Mouse (Mus musculus): ENCODE data around the gene Zeb2. TPM values are rescaled to one million over a fixed set of nuclear protein-coding genes. Genes with fewer than 3 reads are reported as not detected.

Zeb2 gene
- polyA plus RNA-seq, 1 experiment: 1,127 TPM

GRCm38 (mm10) chr2:44978038-44978437, 139.2 kb downstream of the Zeb2 start:
- Histone ChIP-seq H3K4me3 (ENCODE audit: insufficient read depth, low read depth, low read length) (no peak overlapping the region), H3K27ac (ENCODE audit: insufficient read depth, low read depth, low read length) (no peak overlapping the region), H3K4me1 (ENCODE audit: control insufficient read depth, insufficient read depth, low read length) (peaks cover 8% of the 10 kb centered on the region)
- 93% methylated on average over 6 of the region's 6 CpGs for WGBS
- no peak for TF ChIP-seq POLR2A (IDR thresholded peaks at IDR 0.05; ENCODE audit: insufficient read depth, low read depth, low read length)
- TF ChIP-seq CTCF (IDR thresholded peaks at IDR 0.05; ENCODE audit: insufficient read depth, low read depth, low read length): no peak

DNA sequence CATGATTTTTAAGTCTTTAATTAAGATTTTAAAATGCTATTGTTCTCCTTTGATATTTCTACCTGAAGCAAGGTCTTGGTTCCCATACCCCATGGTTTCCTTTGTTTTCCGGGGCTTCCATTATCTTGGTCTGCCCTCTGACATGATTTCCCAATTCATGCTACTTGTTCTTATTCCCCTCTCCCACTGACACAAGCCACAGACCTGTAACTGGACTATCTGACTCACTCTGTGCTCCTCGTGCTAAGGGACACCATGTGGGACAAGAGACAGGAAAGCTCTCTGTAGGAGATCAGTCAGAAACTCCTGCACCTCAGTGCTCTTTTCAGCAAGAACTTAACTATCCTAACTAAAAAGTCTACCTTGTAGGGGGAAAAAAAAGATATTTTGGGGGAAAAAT, 139.6 kb downstream of the Zeb2 start:
- H3K27ac ChIP-seq (ENCODE audit: insufficient read depth, low read depth, low read length): no peak overlapping the region
- WGBS: 84% methylated on average over 2 of the region's 2 CpGs
- no peak for TF ChIP-seq POLR2A (IDR thresholded peaks at IDR 0.05; ENCODE audit: insufficient read depth, low read depth, low read length)
- TF ChIP-seq CTCF (IDR thresholded peaks at IDR 0.05; ENCODE audit: insufficient read depth, low read depth, low read length): no peak
- peaks cover 8% of the 10 kb centered on the region for H3K4me1 ChIP-seq (ENCODE audit: control insufficient read depth, insufficient read depth, low read length)
- no peak overlapping the region for H3K4me3 ChIP-seq (ENCODE audit: insufficient read depth, low read depth, low read length)

GRCm38 (mm10) chr2:44977051-44977450, 140.1 kb downstream of the Zeb2 start:
- Histone ChIP-seq H3K27ac (ENCODE audit: insufficient read depth, low read depth, low read length) (no peak overlapping the region), H3K4me1 (ENCODE audit: control insufficient read depth, insufficient read depth, low read length) (peaks cover 8% of the 10 kb centered on the region), H3K4me3 (ENCODE audit: insufficient read depth, low read depth, low read length) (no peak overlapping the region)
- no peak for TF ChIP-seq POLR2A (IDR thresholded peaks at IDR 0.05; ENCODE audit: insufficient read depth, low read depth, low read length)
- TF ChIP-seq CTCF (IDR thresholded peaks at IDR 0.05; ENCODE audit: insufficient read depth, low read depth, low read length): no peak
- 73% methylated on average over 3 of the region's 3 CpGs for WGBS

DNA sequence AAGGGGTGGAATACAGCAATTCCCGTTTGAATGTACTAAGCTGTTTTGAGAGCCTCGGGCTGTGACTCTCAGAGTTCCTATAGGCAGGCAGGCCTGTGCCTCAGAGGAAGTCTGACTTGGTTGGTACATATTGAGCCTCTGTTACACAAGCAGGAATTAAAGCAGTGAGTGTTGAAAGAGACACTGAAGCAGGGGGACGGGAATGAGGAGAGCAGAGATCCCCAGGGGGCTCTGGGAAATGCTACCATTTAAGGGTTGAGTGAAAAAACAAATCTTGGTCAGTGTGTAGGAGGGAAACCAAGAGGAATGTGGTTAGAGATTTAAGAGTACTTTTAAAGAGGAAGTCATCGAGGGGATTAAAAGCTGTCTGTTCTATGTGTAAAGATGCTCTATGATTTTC, 140.7 kb downstream of the Zeb2 start:
- H3K27ac ChIP-seq (ENCODE audit: insufficient read depth, low read depth, low read length): no peak overlapping the region
- peaks cover 8% of the 10 kb centered on the region for H3K4me1 ChIP-seq (ENCODE audit: control insufficient read depth, insufficient read depth, low read length)
- no peak overlapping the region for H3K4me3 ChIP-seq (ENCODE audit: insufficient read depth, low read depth, low read length)
- WGBS: 62% methylated on average over 4 of the region's 4 CpGs
- TF ChIP-seq POLR2A (IDR thresholded peaks at IDR 0.05; ENCODE audit: insufficient read depth, low read depth, low read length): no peak
- TF ChIP-seq CTCF (IDR thresholded peaks at IDR 0.05; ENCODE audit: insufficient read depth, low read depth, low read length): no peak

- Histone ChIP-seq H3K27ac (ENCODE audit: insufficient read depth, low read depth, low read length) (no peak overlapping the region), H3K4me3 (ENCODE audit: insufficient read depth, low read depth, low read length) (no peak overlapping the region), H3K4me1 (ENCODE audit: control insufficient read depth, insufficient read depth, low read length) (no peaks in the 10 kb centered on the region)
- 89% methylated on average over 6 of the region's 6 CpGs for WGBS
- no peak for TF ChIP-seq POLR2A (IDR thresholded peaks at IDR 0.05; ENCODE audit: insufficient read depth, low read depth, low read length)
- no peak for TF ChIP-seq CTCF (IDR thresholded peaks at IDR 0.05; ENCODE audit: insufficient read depth, low read depth, low read length)
Measured at GRCm38 (mm10) chr2:44973828-44974227, 143.4 kb downstream of the Zeb2 start.

GRCm38 (mm10) chr2:44970087-44970646, 147.0 kb downstream of the Zeb2 start:
- TF ChIP-seq POLR2A (IDR thresholded peaks at IDR 0.05; ENCODE audit: insufficient read depth, low read depth, low read length) (no peak), CTCF (IDR thresholded peaks at IDR 0.05; ENCODE audit: insufficient read depth, low read depth, low read length) (no peak)
- Histone ChIP-seq H3K4me3 (ENCODE audit: insufficient read depth, low read depth, low read length) (no peak overlapping the region), H3K4me1 (ENCODE audit: control insufficient read depth, insufficient read depth, low read length) (no peaks in the 10 kb centered on the region), H3K27ac (ENCODE audit: insufficient read depth, low read depth, low read length) (no peak overlapping the region)
- 92% methylated on average over 6 of the region's 6 CpGs for WGBS

DNA sequence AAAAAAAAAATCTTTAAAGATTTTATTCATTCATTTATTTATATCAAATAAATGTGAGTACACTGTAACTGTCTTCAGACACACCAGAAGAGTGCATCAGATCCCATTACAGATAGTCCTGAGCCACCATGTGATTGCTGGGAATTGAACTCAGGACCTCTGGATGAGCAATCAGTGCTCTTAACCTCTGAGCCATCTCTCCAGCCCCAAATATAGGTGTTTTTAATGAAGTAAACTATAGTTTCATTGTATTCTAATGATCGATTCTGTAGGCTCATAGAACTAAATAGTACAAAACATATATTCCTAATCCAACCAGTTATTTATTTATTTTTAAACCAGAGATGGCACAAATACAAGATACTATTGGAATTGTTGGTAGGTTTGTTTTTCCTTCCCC, 147.6 kb downstream of the Zeb2 start:
- H3K4me3 ChIP-seq (ENCODE audit: insufficient read depth, low read depth, low read length): no peak overlapping the region
- WGBS: 98% methylated on average over 1 of the region's 1 CpGs
- TF ChIP-seq POLR2A (IDR thresholded peaks at IDR 0.05; ENCODE audit: insufficient read depth, low read depth, low read length) (no peak), CTCF (IDR thresholded peaks at IDR 0.05; ENCODE audit: insufficient read depth, low read depth, low read length) (no peak)
- H3K27ac ChIP-seq (ENCODE audit: insufficient read depth, low read depth, low read length): no peak overlapping the region
- no peaks in the 10 kb centered on the region for H3K4me1 ChIP-seq (ENCODE audit: control insufficient read depth, insufficient read depth, low read length)

GRCm38 (mm10) chr2:44969226-44969625, 148.0 kb downstream of the Zeb2 start:
- Histone ChIP-seq H3K4me3 (ENCODE audit: insufficient read depth, low read depth, low read length) (no peak overlapping the region), H3K4me1 (ENCODE audit: control insufficient read depth, insufficient read depth, low read length) (no peaks in the 10 kb centered on the region), H3K27ac (ENCODE audit: insufficient read depth, low read depth, low read length) (no peak overlapping the region)
- TF ChIP-seq POLR2A (IDR thresholded peaks at IDR 0.05; ENCODE audit: insufficient read depth, low read depth, low read length): no peak
- 92% methylated on average over 2 of the region's 2 CpGs for WGBS

- no peak for TF ChIP-seq CTCF (IDR thresholded peaks at IDR 0.05; ENCODE audit: insufficient read depth, low read depth, low read length)
- TF ChIP-seq POLR2A (IDR thresholded peaks at IDR 0.05; ENCODE audit: insufficient read depth, low read depth, low read length): no peak
- Histone ChIP-seq H3K4me3 (ENCODE audit: insufficient read depth, low read depth, low read length) (no peak overlapping the region), H3K27ac (ENCODE audit: insufficient read depth, low read depth, low read length) (no peak overlapping the region), H3K4me1 (ENCODE audit: control insufficient read depth, insufficient read depth, low read length) (no peaks in the 10 kb centered on the region)
- 77% methylated on average over 2 of the region's 2 CpGs for WGBS
Measured at GRCm38 (mm10) chr2:44965834-44966555, 151.2 kb downstream of the Zeb2 start.

Data from olfactory bulb, adult 2 months (tissue).